Mouse (Mus musculus): ENCODE results near the gene Ulk4. TPM values are rescaled to one million over a fixed set of nuclear protein-coding genes. Genes with fewer than 3 reads are reported as not detected.

Ulk4 gene
- polyA plus RNA-seq, 1 experiment: 7.8 TPM

- TF ChIP-seq CTCF (IDR thresholded peaks at IDR 0.05; ENCODE audit: borderline replicate concordance, extremely low read depth, insufficient read depth, insufficient read length) (no peak), POLR2A (IDR thresholded peaks at IDR 0.05; ENCODE audit: borderline replicate concordance, extremely low read depth, insufficient read depth, insufficient read length, poor library complexity, severe bottlenecking) (no peak)
- DNase-seq (ENCODE audit: low read depth): no peak
These were observed 183.2 kb downstream of the Ulk4 start for GRCm38 (mm10) chr9:121093760-121094159.

- DNase-seq (ENCODE audit: low read depth): no peak
These were observed 184.4 kb downstream of the Ulk4 start for GRCm38 (mm10) chr9:121092568-121092967.

GRCm38 (mm10) chr9:121091016-121091735 is 185.8 kb downstream of the Ulk4 start:
- no peak for DNase-seq (ENCODE audit: low read depth)
- no peak for TF ChIP-seq CTCF (IDR thresholded peaks at IDR 0.05; ENCODE audit: borderline replicate concordance, extremely low read depth, insufficient read depth, insufficient read length)
- TF ChIP-seq POLR2A (IDR thresholded peaks at IDR 0.05; ENCODE audit: borderline replicate concordance, extremely low read depth, insufficient read depth, insufficient read length, poor library complexity, severe bottlenecking): no peak

More at GRCm38 (mm10) chr9:121092568-121092967, 184.4 kb downstream of the Ulk4 start:
- no peak for TF ChIP-seq POLR2A (IDR thresholded peaks at IDR 0.05; ENCODE audit: borderline replicate concordance, extremely low read depth, insufficient read depth, insufficient read length, poor library complexity, severe bottlenecking)
- TF ChIP-seq CTCF (IDR thresholded peaks at IDR 0.05; ENCODE audit: borderline replicate concordance, extremely low read depth, insufficient read depth, insufficient read length): peak; percentile 2; the same call in 1 of the 2 replicates

GRCm38 (mm10) chr9:121087661-121088060 is 189.3 kb downstream of the Ulk4 start:
- DNase-seq (ENCODE audit: low read depth): peak; percentile 49
- no peak for TF ChIP-seq POLR2A (IDR thresholded peaks at IDR 0.05; ENCODE audit: borderline replicate concordance, extremely low read depth, insufficient read depth, insufficient read length, poor library complexity, severe bottlenecking)
- no peak for TF ChIP-seq CTCF (IDR thresholded peaks at IDR 0.05; ENCODE audit: borderline replicate concordance, extremely low read depth, insufficient read depth, insufficient read length)

- DNase-seq (ENCODE audit: low read depth): peak; percentile 58
- no peak for TF ChIP-seq POLR2A (IDR thresholded peaks at IDR 0.05; ENCODE audit: borderline replicate concordance, extremely low read depth, insufficient read depth, insufficient read length, poor library complexity, severe bottlenecking)
- TF ChIP-seq CTCF (IDR thresholded peaks at IDR 0.05; ENCODE audit: borderline replicate concordance, extremely low read depth, insufficient read depth, insufficient read length): no peak
These were observed 192.8 kb downstream of the Ulk4 start for GRCm38 (mm10) chr9:121084191-121084590.

- no peak for DNase-seq (ENCODE audit: low read depth)
- no peak for TF ChIP-seq CTCF (IDR thresholded peaks at IDR 0.05; ENCODE audit: borderline replicate concordance, extremely low read depth, insufficient read depth, insufficient read length)
- TF ChIP-seq POLR2A (IDR thresholded peaks at IDR 0.05; ENCODE audit: borderline replicate concordance, extremely low read depth, insufficient read depth, insufficient read length, poor library complexity, severe bottlenecking): no peak
These were observed 196.2 kb downstream of the Ulk4 start for GRCm38 (mm10) chr9:121080834-121081233.

GRCm38 (mm10) chr9:121080413-121080812 is 196.6 kb downstream of the Ulk4 start:
- no peak for DNase-seq (ENCODE audit: low read depth)
- no peak for TF ChIP-seq POLR2A (IDR thresholded peaks at IDR 0.05; ENCODE audit: borderline replicate concordance, extremely low read depth, insufficient read depth, insufficient read length, poor library complexity, severe bottlenecking)
- no peak for TF ChIP-seq CTCF (IDR thresholded peaks at IDR 0.05; ENCODE audit: borderline replicate concordance, extremely low read depth, insufficient read depth, insufficient read length)

- TF ChIP-seq POLR2A (IDR thresholded peaks at IDR 0.05; ENCODE audit: borderline replicate concordance, extremely low read depth, insufficient read depth, insufficient read length, poor library complexity, severe bottlenecking) (no peak), CTCF (IDR thresholded peaks at IDR 0.05; ENCODE audit: borderline replicate concordance, extremely low read depth, insufficient read depth, insufficient read length) (peak; percentile 35; the same call in 1 of the 2 replicates)
- DNase-seq (ENCODE audit: low read depth): peak; percentile 61
These were observed 197.5 kb downstream of the Ulk4 start for GRCm38 (mm10) chr9:121079388-121080088.

- TF ChIP-seq CTCF (IDR thresholded peaks at IDR 0.05; ENCODE audit: borderline replicate concordance, extremely low read depth, insufficient read depth, insufficient read length): no peak
- no peak for TF ChIP-seq POLR2A (IDR thresholded peaks at IDR 0.05; ENCODE audit: borderline replicate concordance, extremely low read depth, insufficient read depth, insufficient read length, poor library complexity, severe bottlenecking)
These were observed 200.7 kb downstream of the Ulk4 start for GRCm38 (mm10) chr9:121076291-121076690.

GRCm38 (mm10) chr9:121075246-121075645 is 201.8 kb downstream of the Ulk4 start:
- TF ChIP-seq POLR2A (IDR thresholded peaks at IDR 0.05; ENCODE audit: borderline replicate concordance, extremely low read depth, insufficient read depth, insufficient read length, poor library complexity, severe bottlenecking): no peak
- no peak for TF ChIP-seq CTCF (IDR thresholded peaks at IDR 0.05; ENCODE audit: borderline replicate concordance, extremely low read depth, insufficient read depth, insufficient read length)
- DNase-seq (ENCODE audit: low read depth): no peak

More at GRCm38 (mm10) chr9:121076291-121076690, 200.7 kb downstream of the Ulk4 start:
- DNase-seq (ENCODE audit: low read depth): no peak

- no peak for DNase-seq (ENCODE audit: low read depth)
- no peak for TF ChIP-seq POLR2A (IDR thresholded peaks at IDR 0.05; ENCODE audit: borderline replicate concordance, extremely low read depth, insufficient read depth, insufficient read length, poor library complexity, severe bottlenecking)
- no peak for TF ChIP-seq CTCF (IDR thresholded peaks at IDR 0.05; ENCODE audit: borderline replicate concordance, extremely low read depth, insufficient read depth, insufficient read length)
These were observed 202.3 kb downstream of the Ulk4 start for GRCm38 (mm10) chr9:121074726-121075125.
